Mouse (Mus musculus): ENCODE measurements around the gene Nab2.

DNA sequence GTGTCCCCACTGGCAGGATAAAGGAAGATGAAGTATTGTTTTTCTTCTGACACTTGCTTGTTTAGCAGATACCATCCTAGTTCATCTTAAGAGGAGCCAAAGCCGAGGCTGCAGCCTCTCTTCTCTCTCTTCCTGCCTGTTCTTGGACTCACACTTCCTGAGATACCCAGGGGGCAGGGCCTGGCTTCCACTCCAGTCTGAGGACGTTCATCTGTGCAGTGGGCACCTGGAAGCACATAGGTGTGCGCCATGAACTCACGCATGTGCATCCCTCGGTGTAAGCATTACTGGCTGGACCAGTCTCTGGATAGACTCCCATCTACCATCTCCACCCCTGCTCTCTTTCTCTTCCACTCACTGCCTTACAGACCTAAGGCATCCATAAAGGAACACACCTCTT is 27.9 kb downstream of the Nab2 start:
- TF ChIP-seq CTCF (IDR thresholded peaks at IDR 0.05; ENCODE audit: low read depth, low read length) = no peak
- TF ChIP-seq GATA1 (IDR thresholded peaks at IDR 0.05; ENCODE audit: borderline replicate concordance, low read length) = no peak
